Mouse (Mus musculus): ENCODE measurements around the gene Rap1gap.

Rap1gap gene

GRCm38 (mm10) chr4:137778397-137779184 lies 114.1 kb downstream of the Rap1gap start:
- DNase-seq = no peak

Data from thymus, adult 18-20 months (tissue).